Mouse (Mus musculus) thymus, postnatal 10 days (tissue): ENCODE data around the gene Cenpx.
"Not testable (repeated sequence)": the region's sequence is repeated elsewhere in the genome, so short reads cannot be mapped to it uniquely, and the experiment has no call there.

Experiments
- DNase-seq, 2 experiments: peaks; one replicate each; pipeline ENCODE4 v3.0.0; 2021; ENCODE audit warnings: low spot score in 2 of 2

Gene Cenpx

DNA sequence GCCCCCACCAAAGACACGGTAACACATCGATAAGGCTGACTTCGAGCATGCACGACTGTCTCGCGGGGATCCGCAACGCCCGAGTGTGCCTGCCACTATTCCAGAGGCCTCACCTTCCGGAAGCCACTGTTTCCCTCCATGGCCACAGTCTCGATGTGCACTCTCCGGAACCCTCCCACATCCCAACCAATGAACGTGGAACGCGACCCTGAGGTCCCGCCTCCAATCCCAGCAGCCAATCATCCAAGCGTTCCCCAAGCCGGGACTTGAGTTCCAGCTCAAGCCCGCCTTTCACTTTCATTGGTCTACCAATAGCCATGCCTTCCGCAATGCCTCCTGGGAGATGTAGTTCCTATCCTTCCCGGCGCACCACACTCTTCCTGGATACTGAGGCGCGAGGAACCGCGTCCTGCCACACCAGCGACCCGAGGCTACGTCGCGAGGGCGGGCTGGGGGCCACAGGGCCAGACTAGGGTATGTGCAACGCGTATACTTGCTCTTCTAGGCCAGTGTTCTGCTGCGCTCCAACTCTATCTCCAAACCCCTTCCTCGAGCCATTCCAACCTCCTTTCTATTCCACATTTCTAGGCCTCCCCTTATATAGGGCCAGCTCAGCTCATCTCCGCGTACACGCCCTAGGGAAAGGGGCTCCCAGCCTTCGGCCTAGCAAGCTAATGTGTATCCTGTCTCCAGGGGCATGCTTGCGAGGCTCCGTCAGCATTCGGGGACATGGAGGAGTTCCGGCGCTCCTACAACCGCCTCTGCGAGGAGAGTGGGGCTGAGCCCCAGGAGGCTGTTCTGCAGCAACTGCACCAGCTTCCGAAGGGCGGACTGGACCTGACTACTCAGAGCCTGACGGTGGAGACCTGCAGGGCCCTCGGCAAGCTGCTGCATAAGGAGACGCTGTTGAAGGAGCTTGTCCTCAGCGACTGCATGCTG lies at the start of gene Cenpx, which contains the start of gene Lrrc45:
Gene Cenpx, minus strand, starts transcription at position 159 of the 939 bp plus-strand sequence.
Gene Lrrc45, plus strand, starts transcription at position 346 of the 939 bp plus-strand sequence.
- peak; percentile 94 to 98 for DNase-seq

- not testable (repeated sequence) for DNase-seq
Observed at GRCm38 (mm10) chr11:120762672-120763041, 49.1 kb upstream of the Cenpx start, which contains the start of gene Hmga1b. TSS of gene Hmga1b (plus strand) at chr11:120762794.

DNA sequence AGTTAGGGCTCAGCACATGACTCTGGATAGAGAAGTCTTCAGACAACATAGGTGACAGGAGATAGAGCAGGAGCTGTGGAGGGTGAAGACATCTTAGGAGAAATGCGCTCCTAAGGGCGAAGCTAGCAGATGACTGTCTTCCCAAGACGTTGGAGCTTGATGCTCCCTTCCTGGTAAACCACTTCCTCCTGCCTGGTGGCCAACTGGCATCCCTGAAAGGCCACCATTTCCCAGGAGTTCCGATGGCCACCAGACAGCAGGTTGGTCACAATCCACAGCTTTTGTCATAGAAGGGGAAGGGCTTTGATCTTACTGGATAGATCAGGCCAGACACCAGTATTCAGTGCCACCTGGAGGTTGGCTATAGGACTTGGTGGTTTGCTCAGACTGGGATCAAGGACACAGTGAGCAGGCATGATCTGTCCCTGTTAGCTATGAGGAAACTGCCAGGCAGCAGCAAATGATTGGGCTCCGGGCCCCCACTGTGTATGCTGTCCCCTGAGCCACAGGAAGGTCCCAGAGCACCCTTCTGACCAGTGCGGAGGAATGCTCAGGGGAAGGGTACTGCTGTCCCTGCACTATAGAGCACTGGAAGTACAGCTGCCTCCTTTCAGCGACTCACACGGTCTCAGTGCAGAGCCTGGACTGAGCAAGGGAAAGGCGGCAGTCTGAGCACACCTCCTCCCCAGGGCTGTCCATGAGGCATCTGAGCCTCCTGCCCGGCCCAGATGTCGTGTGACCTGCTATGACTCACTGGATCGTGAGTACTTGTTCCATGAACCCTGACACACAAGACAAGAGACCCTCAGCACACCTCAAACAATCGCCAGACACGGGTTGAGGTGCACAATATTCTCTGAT lies 48.5 kb upstream of the Cenpx start:
- no peak for DNase-seq

DNA sequence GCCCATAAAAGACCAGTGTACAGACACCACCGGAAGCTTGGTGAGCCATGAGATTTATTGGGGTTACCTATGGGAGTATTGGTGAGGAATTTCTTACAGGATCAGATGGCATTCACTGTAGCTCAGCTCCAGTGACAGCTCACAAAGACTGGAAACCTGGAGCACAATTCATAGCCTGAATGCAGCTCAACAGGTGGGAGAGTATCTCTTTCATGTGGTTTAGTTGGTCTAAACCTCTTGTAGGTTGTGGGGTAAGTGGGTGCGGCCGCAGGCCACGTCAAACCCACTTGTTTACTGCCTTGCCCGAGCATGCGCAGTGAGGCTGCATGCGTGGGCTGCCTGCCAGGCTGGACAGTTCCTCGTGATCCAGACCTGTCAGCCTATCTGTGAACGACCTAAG lies 46.7 kb upstream of the Cenpx start:
- no peak for DNase-seq

DNA sequence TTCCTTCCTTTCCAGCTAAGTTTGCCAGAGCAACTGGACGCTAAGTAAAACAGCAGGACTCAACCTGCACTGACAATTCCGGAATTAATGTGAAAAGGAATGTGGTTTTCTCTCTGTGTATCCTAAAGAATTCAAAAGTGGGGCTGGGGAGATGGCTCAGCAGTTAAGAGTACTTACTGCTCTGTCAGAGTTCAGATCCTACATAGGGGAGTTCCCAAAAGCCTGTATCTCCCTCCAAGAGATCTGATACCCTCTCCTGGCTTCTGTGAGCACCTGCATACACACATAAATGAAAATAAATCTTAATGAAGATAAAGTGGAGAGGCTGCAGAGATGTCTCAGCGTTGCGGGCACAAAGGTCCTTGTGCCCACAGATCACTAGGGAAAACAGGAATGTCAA lies 38.1 kb upstream of the Cenpx start:
- no peak for DNase-seq

DNA sequence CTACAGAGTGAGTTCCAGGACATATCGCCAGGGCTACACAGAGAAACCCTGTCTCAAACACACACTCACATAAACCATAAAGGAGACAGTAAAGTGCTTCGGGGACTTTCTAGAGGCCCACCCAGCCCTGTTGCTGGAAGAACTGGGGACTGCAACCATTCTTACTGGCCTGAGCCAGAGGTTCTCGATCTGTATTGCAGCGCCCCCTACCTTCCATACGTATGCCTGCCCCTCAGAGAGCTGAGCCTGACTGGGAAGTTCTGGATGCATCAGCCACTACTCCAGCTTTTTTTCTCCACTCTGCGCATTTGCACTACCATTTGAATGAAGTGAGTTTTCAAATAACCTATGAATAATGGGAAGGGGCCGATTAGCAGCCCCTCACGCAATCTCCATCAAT lies 35.9 kb upstream of the Cenpx start:
- peak in 1 of 2 experiments; percentile 40 for DNase-seq

- DNase-seq, result no peak
Observed at GRCm38 (mm10) chr11:120747974-120748373, 34.4 kb upstream of the Cenpx start.

- DNase-seq, result no peak
Observed at GRCm38 (mm10) chr11:120744121-120744701, 30.7 kb upstream of the Cenpx start.

DNA sequence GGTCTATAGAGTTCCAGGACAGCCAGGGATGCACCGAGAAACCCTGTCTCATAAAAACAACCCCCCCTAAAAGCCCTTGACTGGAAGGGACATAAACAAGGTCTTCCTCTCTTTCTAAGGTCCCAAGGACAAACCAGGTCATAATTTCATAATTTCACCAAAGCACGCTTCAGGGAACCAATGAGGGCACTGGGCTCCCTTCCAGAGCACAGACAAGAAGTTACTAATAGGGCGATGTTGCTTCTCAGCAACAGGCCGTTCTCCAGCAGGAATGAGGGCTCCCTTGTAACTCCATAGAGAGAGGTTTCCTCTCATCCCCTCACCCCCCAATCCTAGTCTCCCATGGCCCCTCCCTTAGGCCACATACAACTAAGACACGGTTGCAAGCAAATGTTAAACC lies 27.4 kb upstream of the Cenpx start:
- DNase-seq, result no peak

DNA sequence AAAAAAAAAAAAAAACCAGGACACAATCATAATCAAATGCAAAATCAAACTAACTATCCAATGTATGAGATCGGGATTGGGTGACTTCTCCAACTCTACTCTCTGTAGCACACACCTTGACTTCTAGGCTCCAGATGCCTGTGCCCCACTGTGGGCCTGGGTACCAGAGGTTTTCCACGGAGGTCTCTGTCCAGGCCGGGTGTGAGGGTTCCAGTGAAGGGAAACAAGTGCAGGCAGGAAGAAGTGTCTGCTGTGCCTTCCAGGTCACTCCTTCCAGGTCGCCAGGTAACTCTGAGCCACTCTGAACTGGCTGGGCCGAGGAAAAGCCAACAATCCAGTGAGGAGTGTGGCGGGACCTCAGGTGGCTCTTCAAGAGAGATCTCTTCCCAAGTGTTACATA lies 22.9 kb upstream of the Cenpx start:
- DNase-seq, result no peak

- no peak for DNase-seq
Observed at GRCm38 (mm10) chr11:120733521-120733920, 20.0 kb upstream of the Cenpx start.

- DNase-seq, result no peak
Observed at GRCm38 (mm10) chr11:120731858-120732680, 18.5 kb upstream of the Cenpx start, which contains the start of gene Cbr2. TSS of gene Cbr2 (minus strand) at chr11:120732114.

DNA sequence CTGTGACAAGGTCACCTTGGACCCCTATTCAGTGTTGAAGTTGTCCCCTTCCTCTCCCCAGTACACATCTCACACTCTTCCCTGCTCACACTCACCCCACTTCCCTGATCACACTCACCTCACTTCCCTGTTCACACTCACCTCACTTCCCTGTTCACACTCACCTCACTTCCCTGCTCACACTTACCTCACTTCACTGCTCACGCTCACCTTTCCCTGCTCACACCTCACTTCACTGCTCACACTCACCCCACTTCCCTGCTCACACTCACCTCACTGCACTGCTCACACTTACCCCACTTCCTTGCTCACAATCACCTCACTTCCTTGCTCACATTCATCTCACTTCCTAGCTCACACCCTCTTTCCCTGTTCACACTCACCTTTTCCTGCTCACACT lies 17.9 kb upstream of the Cenpx start:
- DNase-seq, result no peak

- DNase-seq, result no peak
Observed at GRCm38 (mm10) chr11:120730331-120730870, 16.9 kb upstream of the Cenpx start.

DNA sequence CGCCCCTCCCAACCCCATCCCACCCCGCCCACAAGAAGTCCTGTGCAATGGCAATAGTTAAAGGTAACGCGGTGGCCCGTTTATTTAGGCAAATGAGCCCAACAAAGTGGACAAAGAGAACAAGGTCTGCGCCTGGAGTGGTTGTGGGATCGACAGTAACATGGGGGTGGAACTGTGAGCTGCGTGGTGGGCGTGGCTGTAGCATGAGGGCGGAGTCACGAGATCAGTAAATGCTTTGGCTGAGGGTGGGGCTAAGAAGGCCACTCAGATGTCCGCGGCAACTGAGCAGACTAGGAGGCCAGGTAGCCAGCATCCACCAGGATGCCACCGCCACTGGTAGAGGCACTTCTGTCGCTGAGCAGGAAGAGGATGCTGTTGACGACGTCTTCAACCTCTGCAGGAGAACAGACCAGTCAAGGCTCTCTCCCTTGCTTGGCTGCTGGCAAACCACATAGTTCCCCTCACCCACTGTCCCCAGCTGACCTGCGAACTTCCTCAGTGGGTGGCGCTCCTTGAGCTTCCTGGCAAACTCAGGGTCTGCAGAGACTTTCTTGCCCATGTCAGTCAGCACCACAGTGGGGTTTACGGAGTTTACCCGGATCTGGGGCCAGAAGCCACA lies 16.0 kb upstream of the Cenpx start:
- DNase-seq, result not testable (repeated sequence)

- no peak for DNase-seq
Observed at GRCm38 (mm10) chr11:120728530-120729240, 15.1 kb upstream of the Cenpx start.

DNA sequence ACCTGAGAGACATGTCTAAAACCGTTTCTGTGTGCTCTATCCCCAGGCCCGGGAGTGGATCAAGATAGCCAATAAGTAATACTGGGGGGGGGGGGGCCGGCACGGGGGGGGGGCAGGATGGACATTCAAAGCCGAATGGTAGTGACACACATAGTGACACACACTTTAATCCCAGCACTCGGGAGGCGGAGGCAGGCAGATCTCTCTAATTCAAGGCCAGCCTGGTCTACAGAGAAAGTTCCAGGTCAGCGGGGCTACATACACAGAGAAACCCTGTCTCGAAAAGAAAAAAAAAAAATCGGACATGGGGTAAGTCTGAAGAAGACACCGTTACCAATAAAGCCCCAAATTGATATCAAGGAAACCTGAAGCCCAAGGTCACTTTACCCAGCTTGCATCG lies 14.0 kb upstream of the Cenpx start:
- DNase-seq, result no peak

DNA sequence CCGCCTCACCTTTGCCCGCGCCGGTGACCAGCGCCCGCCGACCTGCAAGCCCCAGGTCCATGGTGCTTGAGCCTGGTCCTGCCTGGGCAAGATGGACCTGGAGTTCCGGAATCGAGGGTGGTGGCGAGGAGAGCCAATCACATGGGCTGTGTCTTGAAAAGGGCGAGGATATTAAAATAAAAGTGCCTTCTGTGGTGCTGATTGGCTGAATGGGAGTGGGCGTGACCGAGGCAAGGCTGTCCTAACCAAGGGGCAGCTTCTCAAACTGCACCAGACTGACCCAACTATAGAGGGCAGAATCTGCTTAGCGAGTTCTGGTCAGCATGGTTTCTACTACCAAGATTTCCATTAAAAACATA lies 13.6 kb upstream of the Cenpx start, which contains the start of gene Dcxr:
Gene Dcxr, minus strand, starts transcription at position 113 of the 359 bp plus-strand sequence.
- DNase-seq, result no peak
